Mouse (Mus musculus) adrenal gland, adult 18-20 months (tissue): ENCODE data around the gene Oxct2a. TPM values are rescaled to one million over a fixed set of nuclear protein-coding genes. Genes with fewer than 3 reads are reported as not detected.

ENCODE experiments used
- DNase-seq, 2 experiments: peaks; one replicate each; pipeline ENCODE4 v3.0.0; 2021 to 2022; ENCODE audit warnings: low spot score in 2 of 2
- total RNA-seq, 2 experiments: library from RNA; stranded (reverse); gene quantifications; 1 replicate in 1 of 2; 2 replicates in 1 of 2; pipeline ENCODE4 v1.2.3; 2021

Oxct2a gene
- total RNA-seq, 2 experiments from 2014 or later = not detected

GRCm38 (mm10) chr4:123282500-123282899 lies 40.9 kb downstream of the Oxct2a start:
- peak; percentile 92 to 93 for DNase-seq

- no peak for DNase-seq
These were observed 43.3 kb downstream of the Oxct2a start for GRCm38 (mm10) chr4:123280117-123280516.

Other genes with a start within 250 kb of the Oxct2a start
- under 1 TPM; 0.17 to 0.38 TPM for gene Bmp8b, start 218.5 kb downstream of the Oxct2a start, total RNA-seq
- not detected for gene Oxct2b, start 207.4 kb downstream of the Oxct2a start, total RNA-seq
- 10 to 100 TPM; 47.4 to 53.0 TPM for gene Ppie, start 183.7 kb downstream of the Oxct2a start, total RNA-seq
- 1 to 10 TPM; 3.4 to 3.5 TPM for gene Hpcal4, start 140.4 kb downstream of the Oxct2a start, total RNA-seq
- gene Nt5c1a, start 122.1 kb downstream of the Oxct2a start, total RNA-seq = 10 to 100 TPM; 46.6 to 52.5 TPM
- 10 to 100 TPM in 1 of 2 experiments, 1 to 10 TPM in 1; 4.7 to 11.3 TPM for gene Heyl, start 90.1 kb downstream of the Oxct2a start, total RNA-seq
- gene Pabpc4, start 61.3 kb downstream of the Oxct2a start, total RNA-seq = 10 to 100 TPM; 93.9 to 99.8 TPM
- gene Bmp8a, start 19.6 kb upstream of the Oxct2a start, total RNA-seq = not detected